16 mouse cellular contexts compared by ENCODE assay signal in the genomic region with DNA sequence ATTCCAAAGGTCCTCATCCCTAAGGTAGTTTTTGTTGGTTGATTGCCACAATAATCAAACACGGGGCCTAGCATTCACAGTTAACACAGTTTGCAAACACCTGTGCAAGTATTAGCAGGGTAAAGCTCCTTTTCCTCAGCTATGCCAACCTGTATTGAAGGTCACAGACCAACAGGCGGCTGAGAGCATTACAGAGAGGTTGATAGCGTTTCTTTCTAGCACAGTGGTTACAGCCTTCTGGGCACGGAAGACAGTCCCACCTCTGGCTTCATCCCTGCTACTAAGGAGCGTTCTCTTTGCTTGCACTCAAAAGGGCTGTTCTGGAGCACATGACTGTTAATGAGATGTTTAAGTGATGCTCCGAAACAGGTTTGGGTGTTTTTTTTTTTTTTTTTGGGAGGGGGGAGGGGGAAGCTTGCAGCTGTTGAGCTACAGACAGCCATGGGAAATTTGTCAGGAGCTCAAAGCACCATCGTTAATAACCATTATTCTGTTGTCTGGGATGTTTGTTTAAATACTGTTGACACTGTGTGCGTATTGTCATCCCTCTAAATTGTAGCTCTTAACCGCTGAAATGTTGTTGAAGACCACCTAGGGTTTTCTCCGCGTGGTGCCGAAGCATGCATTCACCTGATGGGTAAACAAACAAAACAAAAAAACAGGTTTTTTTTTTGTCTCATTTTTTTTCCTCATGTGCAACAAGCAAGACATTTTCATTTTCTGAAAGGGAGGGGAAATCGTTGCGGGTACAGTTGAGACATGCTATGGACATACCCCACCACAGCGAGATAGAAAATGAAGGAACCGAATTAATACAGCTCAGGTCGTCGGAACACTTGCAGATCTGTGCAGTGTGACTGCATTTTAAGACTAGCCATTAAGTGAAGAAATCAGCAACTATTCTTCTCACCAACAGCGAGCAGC. TPM values are rescaled to one million over a fixed set of nuclear protein-coding genes. Genes with fewer than 3 reads are reported as not detected.
DNase-seq lines count a peak whose midpoint lies in the region; ATAC-seq and TF ChIP-seq lines count a peak whose summit lies in the region.
"Had no signal": no experiment of that assay in that cellular context is flagged by ENCODE, and none has a peak within 500 bp of the region (broad histone marks: within the 10 kb centered on the region; RNA-seq: fewer than 3 reads in every experiment).

No protein-coding gene starts in this region.

- peak overlapping the region; percentile 86 for H3K4me3 ChIP-seq in megakaryocyte, embryonic 14.5 days (replicated peaks)
- H3K4me3 ChIP-seq in embryonic facial prominence, embryonic 10.5 days: 0 out of 2 replicates have a peak overlapping the region, but pooled peaks have one; percentile 45
- H3K4me3 ChIP-seq in forebrain, postnatal 0 days (ENCODE audit: low read depth, low read length): peak overlapping the region; percentile 35
- H3K4me3 ChIP-seq in neural tube, embryonic 12.5 days: no peak overlapping the region

- H3K9me3 ChIP-seq in megakaryocyte, embryonic 14.5 days: peaks cover 9% of the 10 kb centered on the region
- H3K9me3 ChIP-seq in embryonic facial prominence, embryonic 10.5 days: peaks cover 4% of the 10 kb centered on the region; the same call in 1 of the 2 replicates
- no peaks in the 10 kb centered on the region for H3K9me3 ChIP-seq in forebrain, postnatal 0 days (ENCODE audit: low read length)
- no peaks in the 10 kb centered on the region for H3K9me3 ChIP-seq in neural tube, embryonic 12.5 days
- H3K9me3 ChIP-seq: heart, embryonic 10.5 days; hindbrain, embryonic 13.5 days had no signal

- no peak overlapping the region for H3K27ac ChIP-seq in embryonic facial prominence, embryonic 10.5 days (replicated peaks)
- no peak overlapping the region for H3K27ac ChIP-seq in forebrain, postnatal 0 days (ENCODE audit: low read depth, low read length)
- H3K27ac ChIP-seq in neural tube, embryonic 12.5 days: no peak overlapping the region
- H3K27ac ChIP-seq: heart, embryonic 10.5 days; hindbrain, embryonic 13.5 days; liver, embryonic 14.5 days had no signal

- peaks cover 99% of the 10 kb centered on the region for H3K27me3 ChIP-seq in megakaryocyte, embryonic 14.5 days (replicated peaks)
- H3K27me3 ChIP-seq in embryonic facial prominence, embryonic 10.5 days (replicated peaks; ENCODE audit: low read depth, poor library complexity, severe bottlenecking): peaks cover 100% of the 10 kb centered on the region
- H3K27me3 ChIP-seq in forebrain, postnatal 0 days (ENCODE audit: insufficient read depth, low read length): peaks cover 28% of the 10 kb centered on the region
- peaks cover 99% of the 10 kb centered on the region for H3K27me3 ChIP-seq in neural tube, embryonic 12.5 days (replicated peaks)

- TF ChIP-seq CTCF in forebrain, postnatal 0 days (IDR thresholded peaks at IDR 0.05; ENCODE audit: low read depth): no peak

- H3K36me3 ChIP-seq in megakaryocyte, embryonic 14.5 days (replicated peaks; ENCODE audit: low read length): no peaks in the 10 kb centered on the region
- H3K36me3 ChIP-seq in embryonic facial prominence, embryonic 10.5 days (replicated peaks): no peaks in the 10 kb centered on the region
- no peaks in the 10 kb centered on the region for H3K36me3 ChIP-seq in forebrain, postnatal 0 days (ENCODE audit: insufficient read depth)
- no peaks in the 10 kb centered on the region for H3K36me3 ChIP-seq in neural tube, embryonic 12.5 days
- H3K36me3 ChIP-seq: heart, embryonic 10.5 days; hindbrain, embryonic 13.5 days had no signal

- H3K9ac ChIP-seq in forebrain, postnatal 0 days: no peak overlapping the region
- no peak overlapping the region for H3K9ac ChIP-seq in neural tube, embryonic 12.5 days
- H3K9ac ChIP-seq: hindbrain, embryonic 13.5 days; liver, embryonic 14.5 days had no signal

- WGBS in embryonic facial prominence, embryonic 10.5 days: under 1% methylated on average over 19 of the region's 19 CpGs
- WGBS in forebrain, postnatal 0 days: 8% methylated on average over 19 of the region's 19 CpGs
- under 1% methylated on average over 19 of the region's 19 CpGs for WGBS in neural tube, embryonic 12.5 days

- peak overlapping the region; percentile 59 for H3K4me2 ChIP-seq in forebrain, postnatal 0 days (ENCODE audit: low read depth)
- H3K4me2 ChIP-seq in neural tube, embryonic 12.5 days (replicated peaks): peak overlapping the region; percentile 55

- ATAC-seq in megakaryocyte, adult 5-6 weeks (ENCODE audit: poor library complexity, severe bottlenecking): no peak
- ATAC-seq in forebrain, postnatal 0 days: no peak
- no peak for ATAC-seq in neural tube, embryonic 12.5 days (ENCODE audit: low FRiP score, low read depth)

- DNase-seq in embryonic facial prominence, embryonic 10.5 days (ENCODE audit: low spot score): peak; percentile 28
- peak; percentile 52 for DNase-seq in forebrain, postnatal 0 days
- DNase-seq in cerebellum, postnatal 25 days: no peak
- no peak for DNase-seq in testis, postnatal 14 days (ENCODE audit: low spot score)
- DNase-seq: cerebellum, adult 9-10 months; left cerebral cortex, postnatal 4 days; lung, postnatal 14 days; thymus, postnatal 14 days had no signal

- peaks cover 25% of the 10 kb centered on the region for H3K4me1 ChIP-seq in megakaryocyte, embryonic 14.5 days
- H3K4me1 ChIP-seq in embryonic facial prominence, embryonic 10.5 days: peaks cover 22% of the 10 kb centered on the region
- H3K4me1 ChIP-seq in forebrain, postnatal 0 days (ENCODE audit: insufficient read depth): peaks cover 9% of the 10 kb centered on the region
- peaks cover 10% of the 10 kb centered on the region for H3K4me1 ChIP-seq in neural tube, embryonic 12.5 days

RNA-seq across cellular contexts. Expression of a gene that starts 6.9 kb away (rescaled TPM):
- polyA plus RNA-seq in megakaryocyte, embryonic 14.5 days (2012; ENCODE audit: insufficient read depth, low replicate concordance): 7.5 and 13.0 TPM in 2 replicates
- total RNA-seq in megakaryocyte, adult 5-6 weeks (2015): 63.0 and 70.6 TPM in 2 replicates
- 80.5 and 83.1 TPM in 2 replicates for total RNA-seq in megakaryocyte, adult 5-6 weeks (2017)
- polyA plus RNA-seq in embryonic facial prominence, embryonic 10.5 days (2016; fragmentation: Nextera tagmentation; extraction: Ambion mirVana): 15.4 and 15.7 TPM in 2 replicates
- 42.9 and 44.6 TPM in 2 replicates for total RNA-seq in forebrain, postnatal 0 days (2014; rRNA removed)
- 35.2 and 39.2 TPM in 2 replicates for polyA plus RNA-seq in forebrain, postnatal 0 days (2015; fragmentation: Nextera tagmentation; extraction: Ambion mirVana)
- 21.7 and 24.1 TPM in 2 replicates for polyA plus RNA-seq in neural tube, embryonic 12.5 days (2016; fragmentation: Nextera tagmentation; extraction: Ambion mirVana)

RNA-seq across cellular contexts. Expression of a gene that starts 7.1 kb away (rescaled TPM):
- polyA plus RNA-seq in megakaryocyte, embryonic 14.5 days (2012; ENCODE audit: insufficient read depth, low replicate concordance): not detected in 2 replicates
- total RNA-seq in megakaryocyte, adult 5-6 weeks (2015): not detected in 2 replicates
- not detected in 2 replicates for total RNA-seq in megakaryocyte, adult 5-6 weeks (2017)
- 10.4 and 11.5 TPM in 2 replicates for polyA plus RNA-seq in embryonic facial prominence, embryonic 10.5 days (2016; fragmentation: Nextera tagmentation; extraction: Ambion mirVana)
- total RNA-seq in forebrain, postnatal 0 days (2014; rRNA removed): 3.9 and 6.2 TPM in 2 replicates
- polyA plus RNA-seq in forebrain, postnatal 0 days (2015; fragmentation: Nextera tagmentation; extraction: Ambion mirVana): 8.3 and 10.2 TPM in 2 replicates
- not detected in 2 replicates for polyA plus RNA-seq in neural tube, embryonic 12.5 days (2016; fragmentation: Nextera tagmentation; extraction: Ambion mirVana)
- total RNA-seq: gastrocnemius, adult 18-20 months had no signal
- polyA plus RNA-seq: heart, embryonic 10.5 days; kidney, embryonic 14.5 days; liver, embryonic 14.5 days had no signal

Comparison
In these comparisons a context has a peak if more than half of its experiments do, and no peak if none do; other contexts are left out.
1. DNase-seq: peak in embryonic facial prominence, embryonic 10.5 days (single experiment) and forebrain, postnatal 0 days (single experiment); none in cerebellum, postnatal 25 days (0 of 2) and testis, postnatal 14 days (single experiment).